Mouse (Mus musculus): ENCODE measurements around the gene Ccl12. TPM values are rescaled to one million over a fixed set of nuclear protein-coding genes. Genes with fewer than 3 reads are reported as not detected.

Gene Ccl12
- polyA plus RNA-seq, 1 experiment from 2014 or later = 7.3 TPM

DNA sequence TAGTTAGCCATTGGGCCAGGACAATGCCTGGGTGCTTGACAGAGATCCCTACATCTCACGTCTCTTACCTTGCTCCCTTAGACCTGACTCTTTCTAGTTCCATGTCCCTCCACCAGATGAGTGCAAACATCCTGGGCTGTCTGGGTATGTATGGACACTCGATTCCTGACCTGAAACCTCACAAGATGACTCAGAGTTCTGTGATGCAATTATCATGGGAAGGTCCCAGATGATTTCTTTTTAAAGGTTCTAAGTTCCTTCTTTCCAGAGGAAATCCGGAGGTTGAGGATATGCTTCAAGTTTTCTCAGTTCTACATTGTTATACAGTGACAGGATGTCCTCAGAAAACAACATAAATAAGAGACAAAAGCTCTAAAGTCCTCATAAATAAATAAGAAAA is 20.8 kb upstream of the Ccl12 start:
- 76% methylated on average over 3 of the region's 3 CpGs for WGBS
- TF ChIP-seq EP300 (optimal IDR thresholded peaks at IDR 0.05) = no peak
- no peak for TF ChIP-seq CTCF (IDR thresholded peaks at IDR 0.05; ENCODE audit: low read depth)

DNA sequence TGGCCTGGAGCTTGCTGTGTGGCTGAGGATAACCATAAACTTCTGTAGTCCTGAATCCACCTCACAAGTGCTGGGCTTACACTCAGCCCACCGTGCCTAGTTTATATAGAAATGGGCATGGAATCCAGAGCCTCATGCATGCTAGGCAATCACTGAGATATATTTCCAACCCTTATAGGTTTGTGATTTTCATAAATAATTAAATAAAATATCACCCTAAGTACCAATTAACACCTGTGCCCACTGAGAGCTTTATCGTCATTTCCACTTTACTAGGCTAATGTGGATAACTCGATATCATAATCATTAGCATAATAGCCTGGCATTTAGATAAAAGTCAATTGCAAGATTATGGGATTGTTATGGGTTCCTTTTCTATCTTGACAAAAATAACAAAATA is 17.3 kb upstream of the Ccl12 start:
- Histone ChIP-seq H3K27ac (replicated peaks) (no peak overlapping the region), H3K9ac (ENCODE audit: low read length) (no peak overlapping the region), H3K9me3 (ENCODE audit: control insufficient read depth, low read length) (no peaks in the 10 kb centered on the region), H3K4me3 (ENCODE audit: low read depth, low read length) (no peak overlapping the region), H3K4me2 (replicated peaks; ENCODE audit: low read depth) (no peak overlapping the region), H3K36me3 (ENCODE audit: control insufficient read depth, insufficient read depth, low read length) (no peaks in the 10 kb centered on the region), H3K4me1 (replicated peaks; ENCODE audit: control insufficient read depth, insufficient read depth) (no peaks in the 10 kb centered on the region), H3K27me3 (ENCODE audit: control insufficient read depth, insufficient read depth, low read length) (no peaks in the 10 kb centered on the region)
- TF ChIP-seq EP300 (optimal IDR thresholded peaks at IDR 0.05) = no peak
- no peak for TF ChIP-seq CTCF (IDR thresholded peaks at IDR 0.05; ENCODE audit: low read depth)
- whole genome bisulfite sequencing = 94% methylated on average over 3 of the region's 3 CpGs
- no peak for DNase-seq (ENCODE audit: low spot score)
- ATAC-seq (ENCODE audit: low FRiP score, low TSS enrichment) = no peak

More for the DNA sequence above, 20.8 kb upstream of the Ccl12 start:
- Histone ChIP-seq H3K4me3 (ENCODE audit: low read depth, low read length) (no peak overlapping the region), H3K9me3 (ENCODE audit: control insufficient read depth, low read length) (no peaks in the 10 kb centered on the region), H3K9ac (ENCODE audit: low read length) (no peak overlapping the region), H3K27me3 (ENCODE audit: control insufficient read depth, insufficient read depth, low read length) (no peaks in the 10 kb centered on the region), H3K4me1 (replicated peaks; ENCODE audit: control insufficient read depth, insufficient read depth) (no peaks in the 10 kb centered on the region), H3K4me2 (replicated peaks; ENCODE audit: low read depth) (no peak overlapping the region), H3K27ac (replicated peaks) (no peak overlapping the region), H3K36me3 (ENCODE audit: control insufficient read depth, insufficient read depth, low read length) (no peaks in the 10 kb centered on the region)
- no peak for ATAC-seq (ENCODE audit: low FRiP score, low TSS enrichment)
- no peak for DNase-seq (ENCODE audit: low spot score)

DNA sequence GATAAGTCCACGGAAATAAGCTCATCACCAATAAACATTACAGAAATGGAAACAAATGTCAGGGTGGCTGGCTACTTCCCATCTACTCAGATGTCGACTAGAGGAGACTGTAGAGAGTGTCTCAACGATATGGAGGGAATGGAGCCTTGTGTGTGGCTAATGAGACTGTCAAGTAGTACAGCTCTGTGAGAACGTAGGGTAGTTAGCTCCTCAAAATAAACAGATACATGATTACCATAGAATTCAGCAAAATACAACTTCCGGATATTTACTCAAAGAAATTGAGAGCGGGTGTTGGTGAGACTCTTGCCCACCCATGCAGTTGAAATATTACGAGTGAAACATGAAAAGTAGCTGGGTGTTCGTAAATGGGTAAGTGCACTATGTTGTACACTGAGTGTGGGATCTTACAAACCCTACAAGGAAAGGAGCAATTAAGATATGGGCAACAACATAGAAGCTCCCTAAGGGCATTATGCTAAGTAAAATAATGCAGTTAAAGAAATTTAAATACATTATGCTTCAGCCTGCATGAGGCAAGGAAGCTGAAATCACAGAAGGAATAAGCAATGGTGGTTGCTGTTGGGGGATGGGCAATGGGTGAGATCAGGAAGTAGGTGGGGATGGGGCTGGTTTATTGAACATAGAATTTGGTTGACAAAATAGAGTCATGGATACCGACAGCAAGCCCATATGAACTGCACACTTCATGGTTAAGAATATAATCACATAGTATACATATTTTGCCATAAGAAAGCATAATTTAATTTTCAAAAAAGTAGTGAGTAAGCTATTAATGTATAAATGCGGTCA is 1.9 kb upstream of the Ccl12 start:
- no peaks in the 10 kb centered on the region for H3K9me3 ChIP-seq (ENCODE audit: control insufficient read depth, low read length)
- H3K36me3 ChIP-seq (ENCODE audit: control insufficient read depth, insufficient read depth, low read length) = no peaks in the 10 kb centered on the region
- H3K4me1 ChIP-seq (replicated peaks; ENCODE audit: control insufficient read depth, insufficient read depth) = no peaks in the 10 kb centered on the region
- DNase-seq (ENCODE audit: low spot score) (no peak), ATAC-seq (ENCODE audit: low FRiP score, low TSS enrichment) (no peak)
- H3K9ac ChIP-seq (ENCODE audit: low read length) = no peak overlapping the region
- no peaks in the 10 kb centered on the region for H3K27me3 ChIP-seq (ENCODE audit: control insufficient read depth, insufficient read depth, low read length)
- 62% methylated on average over 10 of the region's 10 CpGs for WGBS
- no peak overlapping the region for H3K4me3 ChIP-seq (ENCODE audit: low read depth, low read length)
- H3K4me2 ChIP-seq (replicated peaks; ENCODE audit: low read depth) = no peak overlapping the region
- no peak overlapping the region for H3K27ac ChIP-seq (replicated peaks)
- TF ChIP-seq CTCF (IDR thresholded peaks at IDR 0.05; ENCODE audit: low read depth) (no peak), EP300 (optimal IDR thresholded peaks at IDR 0.05) (no peak)

DNA sequence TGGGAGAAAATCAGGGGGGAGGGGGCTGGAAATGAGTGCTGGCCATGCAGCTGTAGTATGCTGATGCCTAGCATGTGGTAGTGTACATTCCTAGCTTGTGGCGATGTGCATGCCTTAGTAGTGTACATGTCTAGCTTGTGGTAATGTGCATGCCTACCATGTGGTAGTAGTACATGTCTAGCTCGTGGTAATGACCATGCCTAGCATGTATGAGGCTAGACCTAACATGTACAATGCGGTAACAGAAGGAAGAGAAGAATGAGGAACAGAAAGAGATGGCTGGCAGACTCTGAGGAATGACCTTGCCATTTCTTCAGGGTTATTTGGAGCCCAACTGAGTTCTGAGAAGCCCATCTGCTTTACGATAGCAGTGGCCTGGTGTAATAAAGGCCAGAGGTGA is 558 bp upstream of the Ccl12 start:
- ATAC-seq (ENCODE audit: low FRiP score, low TSS enrichment) (no peak), DNase-seq (ENCODE audit: low spot score) (no peak)
- Histone ChIP-seq H3K4me3 (ENCODE audit: low read depth, low read length) (no peak overlapping the region), H3K4me2 (replicated peaks; ENCODE audit: low read depth) (no peak overlapping the region), H3K9me3 (ENCODE audit: control insufficient read depth, low read length) (no peaks in the 10 kb centered on the region), H3K27ac (replicated peaks) (no peak overlapping the region), H3K27me3 (ENCODE audit: control insufficient read depth, insufficient read depth, low read length) (no peaks in the 10 kb centered on the region), H3K9ac (ENCODE audit: low read length) (no peak overlapping the region), H3K36me3 (ENCODE audit: control insufficient read depth, insufficient read depth, low read length) (no peaks in the 10 kb centered on the region), H3K4me1 (replicated peaks; ENCODE audit: control insufficient read depth, insufficient read depth) (no peaks in the 10 kb centered on the region)
- WGBS = 86% methylated on average over 4 of the region's 4 CpGs
- no peak for TF ChIP-seq CTCF (IDR thresholded peaks at IDR 0.05; ENCODE audit: low read depth)

DNA sequence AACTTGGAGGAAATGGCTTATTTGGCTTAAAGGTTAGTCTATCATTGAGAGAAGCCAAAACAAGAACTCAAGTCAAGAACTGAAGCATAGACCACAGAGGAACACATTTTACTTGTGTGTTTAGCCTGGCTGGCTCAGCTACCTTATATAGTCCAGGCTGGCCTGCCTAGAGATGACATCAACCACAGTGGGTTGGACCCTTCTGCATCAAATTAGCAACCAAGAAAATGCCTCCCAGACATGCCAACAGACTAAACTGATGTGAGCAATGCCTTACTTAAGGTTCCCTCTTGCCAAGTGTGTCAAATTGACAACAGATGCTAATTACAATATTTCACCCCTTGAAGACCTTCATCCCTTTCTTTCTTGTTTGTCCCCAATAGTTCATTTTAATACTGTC is 8.0 kb downstream of the Ccl12 start:
- Histone ChIP-seq H3K4me2 (replicated peaks; ENCODE audit: low read depth) (no peak overlapping the region), H3K36me3 (ENCODE audit: control insufficient read depth, insufficient read depth, low read length) (no peaks in the 10 kb centered on the region), H3K27ac (replicated peaks) (no peak overlapping the region), H3K27me3 (ENCODE audit: control insufficient read depth, insufficient read depth, low read length) (no peaks in the 10 kb centered on the region), H3K9ac (ENCODE audit: low read length) (no peak overlapping the region), H3K4me1 (replicated peaks; ENCODE audit: control insufficient read depth, insufficient read depth) (no peaks in the 10 kb centered on the region), H3K4me3 (ENCODE audit: low read depth, low read length) (no peak overlapping the region), H3K9me3 (ENCODE audit: control insufficient read depth, low read length) (no peaks in the 10 kb centered on the region)
- ATAC-seq (ENCODE audit: low FRiP score, low TSS enrichment) = no peak
- TF ChIP-seq EP300 (optimal IDR thresholded peaks at IDR 0.05) = no peak
- no peak for TF ChIP-seq CTCF (IDR thresholded peaks at IDR 0.05; ENCODE audit: low read depth)
- DNase-seq (ENCODE audit: low spot score) = no peak

DNA sequence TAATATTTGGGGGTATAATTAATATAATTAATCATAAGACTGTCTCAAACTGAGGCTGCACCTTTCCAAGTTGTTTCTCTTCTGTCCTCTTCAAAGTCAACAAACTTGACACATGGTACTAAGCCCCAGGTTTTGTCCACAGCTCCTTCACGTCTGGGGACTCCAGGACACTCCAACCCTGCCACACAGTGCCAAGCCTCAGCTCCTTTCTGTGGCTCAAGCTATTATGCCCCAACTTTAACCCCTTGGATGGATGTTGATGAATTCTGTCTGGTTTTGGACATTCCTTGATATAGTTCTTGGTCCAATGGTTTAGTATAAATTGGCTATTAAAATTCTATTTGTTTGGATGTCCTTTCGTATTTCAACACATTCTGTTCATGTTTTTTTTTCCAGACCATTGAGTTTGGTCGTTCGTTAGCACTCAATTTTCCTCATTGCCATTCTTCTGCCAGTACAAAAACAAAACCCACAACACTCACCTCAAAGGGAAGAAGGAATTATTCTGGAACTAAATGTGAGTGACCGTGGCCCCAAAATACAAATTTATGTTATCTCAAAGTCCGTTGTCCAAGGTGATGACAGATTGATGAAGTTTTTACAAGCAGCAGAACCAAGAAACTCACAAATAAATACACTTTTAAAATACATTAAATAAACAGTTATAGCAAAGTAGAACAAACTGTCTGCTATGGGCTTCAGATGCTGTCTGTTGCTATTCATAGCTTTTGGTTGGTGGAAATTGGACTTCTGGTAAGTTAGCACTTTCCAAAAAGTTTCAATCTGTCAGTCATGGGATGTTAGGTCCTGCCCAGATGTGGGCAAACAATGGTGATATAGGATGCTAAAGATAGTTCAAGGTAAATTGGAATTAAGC is 9.0 kb downstream of the Ccl12 start:
- Histone ChIP-seq H3K9ac (ENCODE audit: low read length) (no peak overlapping the region), H3K4me3 (ENCODE audit: low read depth, low read length) (no peak overlapping the region), H3K4me2 (replicated peaks; ENCODE audit: low read depth) (no peak overlapping the region), H3K27ac (replicated peaks) (no peak overlapping the region), H3K4me1 (replicated peaks; ENCODE audit: control insufficient read depth, insufficient read depth) (no peaks in the 10 kb centered on the region), H3K27me3 (ENCODE audit: control insufficient read depth, insufficient read depth, low read length) (no peaks in the 10 kb centered on the region), H3K9me3 (ENCODE audit: control insufficient read depth, low read length) (no peaks in the 10 kb centered on the region), H3K36me3 (ENCODE audit: control insufficient read depth, insufficient read depth, low read length) (no peaks in the 10 kb centered on the region)
- TF ChIP-seq CTCF (IDR thresholded peaks at IDR 0.05; ENCODE audit: low read depth) = no peak
- TF ChIP-seq EP300 (optimal IDR thresholded peaks at IDR 0.05) = no peak
- no peak for DNase-seq (ENCODE audit: low spot score)
- 69% methylated on average over 6 of the region's 6 CpGs for WGBS
- no peak for ATAC-seq (ENCODE audit: low FRiP score, low TSS enrichment)

Measured in stomach, postnatal 0 days (tissue).